Mouse (Mus musculus): ENCODE results near the gene Pcp4. TPM values are rescaled to one million over a fixed set of nuclear protein-coding genes. Genes with fewer than 3 reads are reported as not detected.

Gene Pcp4
- polyA plus RNA-seq, 1 experiment from 2014 or later, result 2.7 TPM

GRCm38 (mm10) chr16:96536426-96536825 is 69.0 kb downstream of the Pcp4 start:
- Histone ChIP-seq H3K36me3 (ENCODE audit: control insufficient read depth, insufficient read depth, low read length) (no peaks in the 10 kb centered on the region), H3K4me2 (ENCODE audit: low read length) (no peak overlapping the region), H3K9me3 (ENCODE audit: control insufficient read depth, low read length) (no peaks in the 10 kb centered on the region), H3K27ac (replicated peaks in 1 of 2; ENCODE audit: control insufficient read depth in 1 of 2, insufficient read depth in 1 of 2, low read depth in 2 of 2, low read length in 2 of 2) (no peak overlapping the region), H3K4me1 (ENCODE audit: control insufficient read depth in 2 of 2, insufficient read depth in 2 of 2, low read length in 2 of 2) (peaks cover 9 to 31% of the 10 kb centered on the region in 2 experiments), H3K9ac (ENCODE audit: low read length) (no peak overlapping the region), H3K4me3 (ENCODE audit: control insufficient read depth in 1 of 2, insufficient read depth in 1 of 2, low read depth in 1 of 2, low read length in 2 of 2) (no peak overlapping the region), H3K27me3 (ENCODE audit: control insufficient read depth, insufficient read depth, low read length) (peaks cover 30% of the 10 kb centered on the region)
- no peak for ATAC-seq (ENCODE audit: insufficient number of reproducible peaks, insufficient read depth, low FRiP score, low read depth)

DNA sequence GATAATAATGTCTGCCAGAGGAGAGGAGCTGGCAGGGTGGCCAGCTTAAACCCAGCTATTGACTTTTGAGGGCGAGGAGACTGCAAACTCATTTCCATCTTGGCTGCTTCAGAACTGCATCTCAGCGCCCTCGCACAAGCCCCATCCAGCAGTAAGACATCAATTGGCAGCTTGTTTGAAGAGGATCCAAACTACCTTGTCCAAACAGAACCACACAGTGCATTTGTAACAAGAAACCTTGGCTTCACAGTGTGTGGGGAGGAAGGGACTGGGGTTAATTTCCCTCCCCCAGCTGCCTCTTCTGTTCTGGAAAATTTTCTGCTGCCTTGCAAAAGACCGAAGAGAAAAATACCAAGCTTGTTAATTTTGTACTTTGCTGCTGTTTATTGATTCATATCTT is 71.7 kb downstream of the Pcp4 start:
- Histone ChIP-seq H3K27ac (replicated peaks in 1 of 2; ENCODE audit: control insufficient read depth in 1 of 2, insufficient read depth in 1 of 2, low read depth in 2 of 2, low read length in 2 of 2) (no peak overlapping the region), H3K9me3 (ENCODE audit: control insufficient read depth, low read length) (no peaks in the 10 kb centered on the region), H3K4me3 (ENCODE audit: control insufficient read depth in 1 of 2, insufficient read depth in 1 of 2, low read depth in 1 of 2, low read length in 2 of 2) (no peak overlapping the region), H3K36me3 (ENCODE audit: control insufficient read depth, insufficient read depth, low read length) (no peaks in the 10 kb centered on the region), H3K27me3 (ENCODE audit: control insufficient read depth, insufficient read depth, low read length) (peaks cover 30% of the 10 kb centered on the region), H3K4me1 (ENCODE audit: control insufficient read depth in 2 of 2, insufficient read depth in 2 of 2, low read length in 2 of 2) (peaks cover 3 to 6% of the 10 kb centered on the region in 2 experiments), H3K4me2 (ENCODE audit: low read length) (no peak overlapping the region), H3K9ac (ENCODE audit: low read length) (no peak overlapping the region)
- WGBS, result 88% methylated on average over 4 of the region's 4 CpGs
- ATAC-seq (ENCODE audit: insufficient number of reproducible peaks, insufficient read depth, low FRiP score, low read depth), result no peak

DNA sequence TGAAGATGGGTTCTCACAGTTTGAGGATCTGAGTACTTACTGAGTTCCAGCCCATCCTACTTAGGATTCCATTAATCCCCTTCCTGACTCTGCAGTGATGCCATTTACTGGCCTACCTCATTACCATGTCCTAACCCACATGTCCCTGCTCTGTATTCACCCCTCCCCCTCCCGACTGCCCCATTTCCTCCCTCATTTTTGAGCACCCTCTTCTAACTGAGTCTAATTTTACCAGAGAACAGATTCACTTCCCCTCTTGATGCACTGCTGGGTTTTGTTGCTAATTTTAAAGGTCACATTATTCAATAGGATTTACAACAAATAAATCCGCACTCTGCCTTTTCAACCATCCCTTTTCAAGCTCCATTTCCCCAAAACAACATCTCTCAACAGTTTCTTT is 73.7 kb downstream of the Pcp4 start:
- peaks cover 13% of the 10 kb centered on the region; the same call in 1 of the 2 replicates for H3K27me3 ChIP-seq (ENCODE audit: control insufficient read depth, insufficient read depth, low read length)
- ATAC-seq (ENCODE audit: insufficient number of reproducible peaks, insufficient read depth, low FRiP score, low read depth), result no peak
- no peaks in the 10 kb centered on the region for H3K36me3 ChIP-seq (ENCODE audit: control insufficient read depth, insufficient read depth, low read length)
- no peak overlapping the region for H3K27ac ChIP-seq (replicated peaks in 1 of 2; ENCODE audit: control insufficient read depth in 1 of 2, insufficient read depth in 1 of 2, low read depth in 2 of 2, low read length in 2 of 2)
- no peaks in the 10 kb centered on the region for H3K4me1 ChIP-seq (ENCODE audit: control insufficient read depth in 2 of 2, insufficient read depth in 2 of 2, low read length in 2 of 2)
- WGBS, result 71% methylated on average over 2 of the region's 2 CpGs
- H3K9me3 ChIP-seq (ENCODE audit: control insufficient read depth, low read length), result no peaks in the 10 kb centered on the region
- no peak overlapping the region for H3K4me3 ChIP-seq (ENCODE audit: control insufficient read depth in 1 of 2, insufficient read depth in 1 of 2, low read depth in 1 of 2, low read length in 2 of 2)
- no peak overlapping the region for H3K4me2 ChIP-seq (ENCODE audit: low read length)
- no peak overlapping the region for H3K9ac ChIP-seq (ENCODE audit: low read length)

DNA sequence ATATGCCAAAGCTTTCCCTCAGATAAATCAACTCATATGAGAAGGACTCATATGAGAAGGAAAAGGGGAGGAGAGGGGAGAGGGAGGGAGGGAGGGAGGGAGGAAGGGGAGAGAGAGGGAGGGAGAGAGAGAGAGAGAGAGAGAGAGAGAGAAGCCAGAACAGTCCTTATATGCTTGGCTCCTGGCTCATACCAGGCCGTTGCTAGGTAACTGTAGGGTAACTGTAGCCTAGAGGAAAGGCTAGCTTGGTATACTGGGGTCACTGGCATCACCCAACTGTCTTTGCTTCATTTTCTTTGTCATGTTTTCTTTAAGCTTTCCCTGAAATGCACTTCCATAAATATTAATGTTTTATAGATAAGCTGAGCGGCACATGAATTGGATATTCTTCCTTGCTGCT is 85.3 kb downstream of the Pcp4 start:
- Histone ChIP-seq H3K9ac (ENCODE audit: low read length) (no peak overlapping the region), H3K27ac (replicated peaks in 1 of 2; ENCODE audit: control insufficient read depth in 1 of 2, insufficient read depth in 1 of 2, low read depth in 2 of 2, low read length in 2 of 2) (no peak overlapping the region), H3K36me3 (ENCODE audit: control insufficient read depth, insufficient read depth, low read length) (no peaks in the 10 kb centered on the region), H3K27me3 (ENCODE audit: control insufficient read depth, insufficient read depth, low read length) (no peaks in the 10 kb centered on the region), H3K4me1 (ENCODE audit: control insufficient read depth in 2 of 2, insufficient read depth in 2 of 2, low read length in 2 of 2) (no peaks in the 10 kb centered on the region; a peak in 1 of 4 replicates), H3K9me3 (ENCODE audit: control insufficient read depth, low read length) (no peaks in the 10 kb centered on the region), H3K4me2 (ENCODE audit: low read length) (no peak overlapping the region), H3K4me3 (ENCODE audit: control insufficient read depth in 1 of 2, insufficient read depth in 1 of 2, low read depth in 1 of 2, low read length in 2 of 2) (no peak overlapping the region)
- ATAC-seq (ENCODE audit: insufficient number of reproducible peaks, insufficient read depth, low FRiP score, low read depth), result no peak
- WGBS, result 78% methylated on average over 2 of the region's 2 CpGs

DNA sequence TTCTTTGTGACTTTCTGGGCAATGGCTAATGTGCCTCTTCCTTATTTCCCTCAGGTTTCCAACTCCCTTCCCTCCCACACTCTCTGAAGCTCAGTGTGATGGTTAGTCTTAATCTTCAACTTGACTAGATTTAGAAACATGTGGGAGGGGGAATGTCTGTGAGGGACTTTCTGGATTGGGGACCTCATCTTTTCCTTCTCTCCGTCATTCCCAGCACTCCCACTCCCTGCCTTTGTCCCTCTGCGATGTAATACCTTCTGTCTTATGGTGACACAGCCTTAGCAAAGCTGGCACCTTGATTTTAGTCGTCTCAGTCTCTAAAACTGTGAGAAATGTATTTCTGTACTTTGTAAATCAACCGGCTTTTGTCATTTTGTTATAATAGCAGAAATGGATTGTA is 88.0 kb downstream of the Pcp4 start:
- H3K9me3 ChIP-seq (ENCODE audit: control insufficient read depth, low read length), result no peaks in the 10 kb centered on the region
- H3K36me3 ChIP-seq (ENCODE audit: control insufficient read depth, insufficient read depth, low read length), result no peaks in the 10 kb centered on the region
- WGBS, result 70% methylated on average over 4 of the region's 4 CpGs
- no peak overlapping the region for H3K4me3 ChIP-seq (ENCODE audit: control insufficient read depth in 1 of 2, insufficient read depth in 1 of 2, low read depth in 1 of 2, low read length in 2 of 2)
- no peak overlapping the region for H3K9ac ChIP-seq (ENCODE audit: low read length)
- H3K4me2 ChIP-seq (ENCODE audit: low read length), result no peak overlapping the region
- H3K27ac ChIP-seq (replicated peaks in 1 of 2; ENCODE audit: control insufficient read depth in 1 of 2, insufficient read depth in 1 of 2, low read depth in 2 of 2, low read length in 2 of 2), result no peak overlapping the region
- 0 out of 2 replicates have a peak, but pooled peaks cover 2% of the 10 kb centered on the region for H3K27me3 ChIP-seq (ENCODE audit: control insufficient read depth, insufficient read depth, low read length)
- no peak for ATAC-seq (ENCODE audit: insufficient number of reproducible peaks, insufficient read depth, low FRiP score, low read depth)
- H3K4me1 ChIP-seq (ENCODE audit: control insufficient read depth in 2 of 2, insufficient read depth in 2 of 2, low read length in 2 of 2), result no peaks in the 10 kb centered on the region; a peak in 1 of 4 replicates

GRCm38 (mm10) chr16:96556621-96557020 is 89.2 kb downstream of the Pcp4 start:
- Histone ChIP-seq H3K9ac (ENCODE audit: low read length) (no peak overlapping the region), H3K4me2 (ENCODE audit: low read length) (no peak overlapping the region), H3K4me1 (ENCODE audit: control insufficient read depth in 2 of 2, insufficient read depth in 2 of 2, low read length in 2 of 2) (no peaks in the 10 kb centered on the region; a peak in 1 of 4 replicates), H3K4me3 (ENCODE audit: control insufficient read depth in 1 of 2, insufficient read depth in 1 of 2, low read depth in 1 of 2, low read length in 2 of 2) (no peak overlapping the region), H3K36me3 (ENCODE audit: control insufficient read depth, insufficient read depth, low read length) (no peaks in the 10 kb centered on the region), H3K27ac (replicated peaks in 1 of 2; ENCODE audit: control insufficient read depth in 1 of 2, insufficient read depth in 1 of 2, low read depth in 2 of 2, low read length in 2 of 2) (0 out of 4 replicates have a peak overlapping the region, but pooled peaks of 1 of the 2 experiments have one; percentile 25), H3K27me3 (ENCODE audit: control insufficient read depth, insufficient read depth, low read length) (0 out of 2 replicates have a peak, but pooled peaks cover 2% of the 10 kb centered on the region), H3K9me3 (ENCODE audit: control insufficient read depth, low read length) (no peaks in the 10 kb centered on the region)
- ATAC-seq (ENCODE audit: insufficient number of reproducible peaks, insufficient read depth, low FRiP score, low read depth), result no peak
- 50% methylated on average over 3 of the region's 3 CpGs for WGBS

DNA sequence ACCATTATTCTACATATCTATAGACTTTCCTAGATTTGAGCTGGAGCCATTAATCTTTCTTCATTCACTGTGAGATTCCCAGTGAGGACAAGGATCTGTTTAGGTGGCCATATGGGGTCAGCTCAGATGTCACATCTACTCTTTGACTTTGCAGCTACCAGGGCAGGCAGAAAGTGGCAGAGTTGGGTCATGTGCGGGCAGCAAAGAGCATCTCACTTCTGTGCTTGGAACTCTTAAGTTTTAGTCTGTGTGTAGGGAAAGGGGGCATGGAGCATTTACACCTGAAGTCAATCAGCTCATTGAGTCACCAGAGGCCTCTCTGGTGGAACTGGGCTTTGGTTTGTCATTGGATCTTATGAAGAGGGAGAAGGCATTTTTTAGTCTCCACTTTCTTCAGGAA is 90.9 kb downstream of the Pcp4 start:
- ATAC-seq (ENCODE audit: insufficient number of reproducible peaks, insufficient read depth, low FRiP score, low read depth), result no peak
- Histone ChIP-seq H3K4me3 (ENCODE audit: control insufficient read depth in 1 of 2, insufficient read depth in 1 of 2, low read depth in 1 of 2, low read length in 2 of 2) (no peak overlapping the region), H3K27me3 (ENCODE audit: control insufficient read depth, insufficient read depth, low read length) (0 out of 2 replicates have a peak, but pooled peaks cover 2% of the 10 kb centered on the region), H3K36me3 (ENCODE audit: control insufficient read depth, insufficient read depth, low read length) (no peaks in the 10 kb centered on the region), H3K4me1 (ENCODE audit: control insufficient read depth in 2 of 2, insufficient read depth in 2 of 2, low read length in 2 of 2) (no peaks in the 10 kb centered on the region; a peak in 1 of 4 replicates), H3K9me3 (ENCODE audit: control insufficient read depth, low read length) (no peaks in the 10 kb centered on the region), H3K4me2 (ENCODE audit: low read length) (no peak overlapping the region), H3K9ac (ENCODE audit: low read length) (no peak overlapping the region), H3K27ac (replicated peaks in 1 of 2; ENCODE audit: control insufficient read depth in 1 of 2, insufficient read depth in 1 of 2, low read depth in 2 of 2, low read length in 2 of 2) (no peak overlapping the region)
- 77% methylated on average over 1 of the region's 1 CpGs for WGBS

DNA sequence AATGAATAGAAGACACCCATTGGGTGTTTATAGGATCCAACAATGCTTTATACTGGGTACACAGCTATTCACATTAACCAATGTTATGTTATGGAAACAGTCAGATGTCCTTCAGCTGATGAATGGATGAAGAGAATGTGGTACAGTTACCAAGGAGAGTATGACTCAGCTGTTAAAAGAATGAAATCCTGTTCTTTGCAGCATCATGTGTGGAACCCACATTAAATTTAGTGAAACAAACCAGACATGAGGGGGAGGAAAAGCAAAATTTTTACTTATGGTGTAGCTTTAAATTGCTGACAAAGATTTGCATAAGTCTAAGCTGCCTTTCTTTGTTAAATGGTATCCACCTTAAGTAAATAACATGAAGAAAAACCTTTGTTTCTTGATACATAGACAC is 92.4 kb downstream of the Pcp4 start:
- no peaks in the 10 kb centered on the region for H3K36me3 ChIP-seq (ENCODE audit: control insufficient read depth, insufficient read depth, low read length)
- no peak overlapping the region for H3K4me2 ChIP-seq (ENCODE audit: low read length)
- 0 out of 2 replicates have a peak, but pooled peaks cover 2% of the 10 kb centered on the region for H3K27me3 ChIP-seq (ENCODE audit: control insufficient read depth, insufficient read depth, low read length)
- no peak overlapping the region for H3K4me3 ChIP-seq (ENCODE audit: control insufficient read depth in 1 of 2, insufficient read depth in 1 of 2, low read depth in 1 of 2, low read length in 2 of 2)
- H3K9me3 ChIP-seq (ENCODE audit: control insufficient read depth, low read length), result no peaks in the 10 kb centered on the region
- H3K27ac ChIP-seq (replicated peaks in 1 of 2; ENCODE audit: control insufficient read depth in 1 of 2, insufficient read depth in 1 of 2, low read depth in 2 of 2, low read length in 2 of 2), result no peak overlapping the region
- ATAC-seq (ENCODE audit: insufficient number of reproducible peaks, insufficient read depth, low FRiP score, low read depth), result no peak
- H3K4me1 ChIP-seq (ENCODE audit: control insufficient read depth in 2 of 2, insufficient read depth in 2 of 2, low read length in 2 of 2), result no peaks in the 10 kb centered on the region; a peak in 1 of 4 replicates
- no peak overlapping the region for H3K9ac ChIP-seq (ENCODE audit: low read length)

All from heart, embryonic 14.5 days (tissue).